Comparison of ENCODE assay signal across 19 mouse cellular contexts in genomic region chr6:83634631-83635030, GRCm38 (mm10). TPM values are rescaled to one million over a fixed set of nuclear protein-coding genes. Genes with fewer than 3 reads are reported as not detected.
DNase-seq lines count a peak whose midpoint lies in the region; TF ChIP-seq lines count a peak whose summit lies in the region.
"Not testable (repeated sequence)": the region's sequence is repeated elsewhere in the genome, so short reads cannot be mapped to it uniquely, and the experiment has no call there.
"Had no signal": no experiment of that assay in that cellular context is flagged by ENCODE, and none has a peak within 500 bp of the region (broad histone marks: within the 10 kb centered on the region; RNA-seq: fewer than 3 reads in every experiment).

No protein-coding gene starts in this region.

- not testable (repeated sequence) for TF ChIP-seq POLR2A in liver, adult 2 months (IDR thresholded peaks at IDR 0.05; ENCODE audit: extremely low read depth, insufficient read depth, low read length)

- H3K4me1 ChIP-seq in liver, adult 2 months (ENCODE audit: control insufficient read depth, insufficient read depth, low read length): not testable (repeated sequence)

- not testable (repeated sequence) for TF ChIP-seq CTCF in liver, adult 2 months (IDR thresholded peaks at IDR 0.05; ENCODE audit: low read depth, low read length)

- H3K27me3 ChIP-seq in liver, adult 2 months (ENCODE audit: control insufficient read depth, insufficient read depth, low read length): not testable (repeated sequence)

- peak overlapping the region; percentile 27; the same call in 1 of the 2 replicates for H3K27ac ChIP-seq in liver, adult 2 months (replicated peaks; ENCODE audit: insufficient read depth, low read depth, low read length)

- H3K36me3 ChIP-seq in liver, adult 2 months (ENCODE audit: control insufficient read depth, insufficient read depth, low read length): not testable (repeated sequence)

- not testable (repeated sequence) for H3K79me2 ChIP-seq in liver, adult 2 months (ENCODE audit: control insufficient read depth, insufficient read depth, low read length)

- not testable (repeated sequence) for H3K4me3 ChIP-seq in liver, adult 2 months (ENCODE audit: insufficient read depth, low read depth, low read length)

- WGBS in liver, adult 2 months: 43% methylated on average over 4 of the region's 4 CpGs

- not testable (repeated sequence) for H3K9ac ChIP-seq in liver, adult 2 months (ENCODE audit: low read depth, low read length)

- DNase-seq in 3T3-L1 (ENCODE audit: low read depth, low spot score): peak; percentile 55
- DNase-seq in NIH3T3 (ENCODE audit: low read depth): peak; percentile 13
- peak; percentile 73 for DNase-seq in heart, adult 11 months
- DNase-seq in liver, adult 2 months (ENCODE audit: extremely low read depth, low read depth, low spot score): not testable (repeated sequence)

RNA-seq across cellular contexts. Expression of gene Clec4f, which starts 21.4 kb away (rescaled TPM):
- total RNA-seq in liver, adult 2 months (2014; rRNA removed): 116 and 171 TPM in 2 replicates
- 37.8 and 52.3 TPM in 2 replicates for polyA plus RNA-seq in liver, adult 2 months (2012; rRNA removed)
- total RNA-seq: adrenal gland, adult 18-20 months; adrenal gland, adult 8-10 months; adrenal gland, postnatal 25 days; adrenal gland, postnatal 36 days; CH12.LX; ES-E14; MEL had no signal
- polyA plus RNA-seq: activated CD4-positive, CD25-positive, alpha-beta regulatory T cell, adult 4 months; adrenal gland, adult 2 months; brain, embryonic 14.5 days; C2C12; CD4-positive, CD25-positive, alpha-beta regulatory T cell, adult 4 months; cerebellum, adult 2 months; G1E; Patski had no signal

RNA-seq across cellular contexts. Expression of gene Cd207, which starts 43.0 kb away (rescaled TPM):
- total RNA-seq in liver, adult 2 months (2014; rRNA removed): 3.4 and 3.7 TPM in 2 replicates
- polyA plus RNA-seq in liver, adult 2 months (2012; rRNA removed): 0.93 and 1.1 TPM in 2 replicates
- total RNA-seq: adrenal gland, adult 2 months; adrenal gland, postnatal 25 days; CH12.LX; ES-E14; G1E; MEL had no signal
- polyA plus RNA-seq: activated CD4-positive, CD25-positive, alpha-beta regulatory T cell, adult 4 months; brain, embryonic 14.5 days; C2C12; CD4-positive, CD25-positive, alpha-beta regulatory T cell, adult 4 months; cerebellum, adult 2 months; G1E; Patski had no signal
